Mouse (Mus musculus) cerebellum, adult 2 months (tissue): Measurements from ENCODE around the gene Ppp2r3a.

Experiments
- CTCF ChIP-seq: fragments of 200-500 bp; IDR thresholded peaks from 2 replicates; pipeline ENCODE4 v1.5.1; 2011; ENCODE audit warnings: low read depth, mild to moderate bottlenecking, control low read depth, low read length, moderate library complexity, borderline replicate concordance; ENCODE audit not compliant: insufficient read depth
- POLR2A ChIP-seq: fragments of 200-500 bp; IDR thresholded peaks from 2 replicates; pipeline ENCODE4 v1.6.1; 2011; ENCODE audit warnings: low read length, control low read depth, borderline replicate concordance; ENCODE audit not compliant: insufficient read depth

GRCm38 (mm10) chr9:101078579-101078978, 173.0 kb downstream of the Ppp2r3a start:
- TF ChIP-seq CTCF (no peak), POLR2A (no peak)
